Mouse (Mus musculus): ENCODE measurements around the gene Dmrtb1.

The Dmrtb1 gene

GRCm38 (mm10) chr4:107681099-107681849 is 2.8 kb downstream of the Dmrtb1 start:
- no peak for DNase-seq (ENCODE audit: low read depth, low spot score)

GRCm38 (mm10) chr4:107680311-107681098 is 3.5 kb downstream of the Dmrtb1 start:
- no peak for DNase-seq (ENCODE audit: low read depth, low spot score)

- DNase-seq (ENCODE audit: low read depth, low spot score) = no peak
These were observed 8.4 kb downstream of the Dmrtb1 start for GRCm38 (mm10) chr4:107675645-107676044.

- DNase-seq (ENCODE audit: low read depth, low spot score) = no peak
These were observed 9.7 kb downstream of the Dmrtb1 start for GRCm38 (mm10) chr4:107674322-107674644.

- no peak for DNase-seq (ENCODE audit: low read depth, low spot score)
These were observed 10.2 kb downstream of the Dmrtb1 start for GRCm38 (mm10) chr4:107673638-107674321.

- DNase-seq (ENCODE audit: low read depth, low spot score) = no peak
These were observed 13.3 kb downstream of the Dmrtb1 start for GRCm38 (mm10) chr4:107670731-107671130.

- no peak for DNase-seq (ENCODE audit: low read depth, low spot score)
These were observed 15.5 kb downstream of the Dmrtb1 start for GRCm38 (mm10) chr4:107668514-107668913.

GRCm38 (mm10) chr4:107660649-107661048 is 23.4 kb downstream of the Dmrtb1 start:
- no peak for DNase-seq (ENCODE audit: low read depth, low spot score)

- no peak for DNase-seq (ENCODE audit: low read depth, low spot score)
These were observed 30.8 kb downstream of the Dmrtb1 start for GRCm38 (mm10) chr4:107653280-107653643.

GRCm38 (mm10) chr4:107652598-107653279 is 31.3 kb downstream of the Dmrtb1 start:
- peak; percentile 43 for DNase-seq (ENCODE audit: low read depth, low spot score)

GRCm38 (mm10) chr4:107651021-107651496 is 33.0 kb downstream of the Dmrtb1 start:
- DNase-seq (ENCODE audit: low read depth, low spot score) = no peak

GRCm38 (mm10) chr4:107648959-107649485 is 35.0 kb downstream of the Dmrtb1 start:
- DNase-seq (ENCODE audit: low read depth, low spot score) = no peak

GRCm38 (mm10) chr4:107641624-107642023 is 42.4 kb downstream of the Dmrtb1 start:
- DNase-seq (ENCODE audit: low read depth, low spot score) = no peak

- DNase-seq (ENCODE audit: low read depth, low spot score) = no peak
These were observed 45.7 kb downstream of the Dmrtb1 start for GRCm38 (mm10) chr4:107638303-107638702.

GRCm38 (mm10) chr4:107637670-107638069 is 46.4 kb downstream of the Dmrtb1 start:
- DNase-seq (ENCODE audit: low read depth, low spot score) = peak; percentile 18

GRCm38 (mm10) chr4:107636099-107636498 is 47.9 kb downstream of the Dmrtb1 start:
- DNase-seq (ENCODE audit: low read depth, low spot score) = no peak

GRCm38 (mm10) chr4:107634631-107635030 is 49.4 kb downstream of the Dmrtb1 start:
- no peak for DNase-seq (ENCODE audit: low read depth, low spot score)

- no peak for DNase-seq (ENCODE audit: low read depth, low spot score)
These were observed 55.1 kb downstream of the Dmrtb1 start for GRCm38 (mm10) chr4:107628921-107629411.

GRCm38 (mm10) chr4:107628226-107628625 is 55.8 kb downstream of the Dmrtb1 start:
- DNase-seq (ENCODE audit: low read depth, low spot score) = no peak

Data from WW6 (cell line).